Mouse (Mus musculus): Measurements from ENCODE around the gene Ilf2.
A peak's percentile ranks its signal among the peaks of the same experiment; 100 is the strongest.

Ilf2 gene

DNA sequence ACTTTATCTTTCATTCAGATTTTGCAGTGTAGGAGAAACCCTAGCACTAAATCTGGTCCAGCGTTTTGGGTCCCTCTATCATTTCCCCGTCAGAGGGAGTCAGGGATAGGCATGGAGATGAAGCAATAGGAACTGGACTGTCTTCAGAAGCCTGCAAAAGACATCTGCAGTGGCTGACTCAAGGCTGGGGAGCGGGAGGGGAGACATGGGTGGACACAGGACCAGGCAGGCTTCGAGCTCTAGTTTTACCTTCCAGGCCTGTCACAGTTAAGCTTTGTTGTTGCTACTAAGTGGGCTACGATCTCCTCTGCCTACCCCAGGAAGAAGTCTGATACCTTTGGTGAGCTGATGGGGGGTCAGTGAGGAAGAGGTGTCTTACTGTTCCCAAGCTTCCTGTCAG, 36.4 kb downstream of the Ilf2 start:
- DNase-seq: no peak

DNA sequence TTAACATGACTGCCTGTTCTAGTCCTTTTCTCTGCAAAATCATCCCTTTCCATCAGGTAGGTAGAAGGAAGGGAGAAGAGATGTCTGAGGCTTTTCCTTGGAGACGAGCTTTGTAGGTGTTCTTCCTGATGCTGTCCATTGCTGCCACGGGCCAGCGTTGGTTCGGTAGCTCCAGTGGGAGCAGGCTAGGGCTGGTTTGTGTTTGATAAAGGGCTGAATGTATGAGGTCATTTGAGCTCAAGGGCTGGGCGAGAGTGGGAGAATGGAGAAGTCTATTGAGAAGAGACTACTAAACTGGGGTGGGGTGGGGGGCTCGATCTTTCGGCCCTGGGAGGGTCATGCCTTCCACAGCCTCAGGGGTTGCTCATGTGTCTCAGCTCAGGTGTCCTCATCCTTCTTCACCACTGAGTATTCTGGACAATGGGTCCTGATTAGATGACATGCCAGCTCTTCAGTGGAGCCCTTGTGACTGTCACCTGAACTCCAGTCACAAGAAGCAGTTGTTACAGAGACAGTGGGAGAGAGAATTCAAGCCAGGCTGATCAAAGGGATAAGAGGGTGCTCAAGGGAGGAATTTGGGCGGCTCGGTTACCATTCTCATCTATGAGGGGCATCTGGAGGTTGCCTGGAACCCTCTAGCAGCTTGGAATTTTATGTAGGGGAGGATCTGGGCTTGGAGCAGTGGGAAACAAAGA, 37.2 kb downstream of the Ilf2 start:
- DNase-seq: no peak

GRCm38 (mm10) chr3:90513796-90514590, 38.1 kb downstream of the Ilf2 start, which contains the start of the genes S100a1 and S100a13:
Gene S100a1, minus strand, starts transcription at chr3:90514392.
Gene S100a13, plus strand, starts transcription at chr3:90514435.
- DNase-seq: peak; percentile 53 to 63

GRCm38 (mm10) chr3:90514691-90515090, 38.8 kb downstream of the Ilf2 start:
- DNase-seq: peak in 1 of 2 experiments; percentile 41

DNA sequence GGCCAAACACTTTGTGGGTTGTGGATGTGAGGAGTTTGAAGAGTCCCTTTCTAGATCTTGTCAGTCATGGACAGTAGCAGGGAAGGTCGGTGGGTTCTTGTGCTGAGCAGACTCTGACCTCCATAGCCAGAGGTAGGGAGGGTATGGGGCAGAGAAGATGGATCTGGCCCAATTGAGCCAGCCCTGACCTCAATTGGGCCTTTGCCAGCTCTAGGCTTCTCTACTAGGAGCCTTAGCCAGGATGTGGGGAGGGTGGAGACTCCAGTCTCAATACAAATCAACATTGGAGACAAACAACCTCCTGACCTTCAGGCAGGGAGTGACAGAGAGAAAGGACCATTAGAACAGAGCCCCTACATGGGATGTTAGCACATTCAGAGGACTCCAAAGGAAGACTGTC, 39.3 kb downstream of the Ilf2 start:
- no peak for DNase-seq

GRCm38 (mm10) chr3:90515789-90516188, 39.9 kb downstream of the Ilf2 start:
- no peak for DNase-seq

GRCm38 (mm10) chr3:90517711-90518110, 41.8 kb downstream of the Ilf2 start:
- no peak for DNase-seq

DNA sequence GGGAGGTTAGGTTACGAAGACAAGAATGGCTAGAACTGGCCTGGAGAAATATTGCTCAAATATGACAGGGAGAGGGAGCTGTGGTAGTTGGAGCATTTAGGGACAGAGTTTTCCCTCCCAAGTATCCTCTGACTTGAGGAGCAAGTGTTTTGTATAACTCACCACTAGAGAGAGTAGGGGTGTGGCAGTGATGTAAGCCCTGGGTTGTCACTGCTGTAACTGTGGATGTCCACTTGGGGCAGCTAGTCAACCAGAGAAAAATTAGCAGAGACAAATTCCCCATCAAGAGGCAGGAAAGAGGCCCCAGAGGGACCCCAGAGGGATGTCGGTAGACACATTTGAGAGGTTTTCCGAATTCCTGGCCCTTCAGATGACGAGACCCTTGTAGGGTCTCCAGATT, 49.5 kb downstream of the Ilf2 start:
- DNase-seq: peak in 1 of 2 experiments; percentile 33

- DNase-seq: no peak
Observed at GRCm38 (mm10) chr3:90526076-90526475, 50.1 kb downstream of the Ilf2 start.

DNA sequence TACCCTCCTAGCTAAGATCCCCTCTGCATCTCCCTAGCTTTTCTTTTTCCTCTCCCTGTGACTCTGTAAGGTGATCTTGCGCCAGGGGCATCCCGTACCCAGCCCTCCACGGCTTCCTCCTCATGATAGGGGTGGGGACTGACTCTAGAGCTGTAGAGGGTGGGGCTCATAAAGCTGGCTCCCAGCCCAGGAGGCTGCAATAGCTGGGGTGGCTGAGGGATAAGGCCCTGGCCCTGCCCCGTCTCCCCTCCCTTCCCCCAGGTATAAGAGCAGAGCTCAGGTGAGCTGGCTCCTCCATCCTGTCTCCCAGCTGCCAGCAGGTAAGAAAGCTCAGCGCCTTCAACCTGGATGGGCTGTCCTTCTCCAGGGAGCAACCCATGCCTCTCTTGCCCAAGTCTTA, 50.7 kb downstream of the Ilf2 start, which contains the start of gene S100a14:
Gene S100a14, plus strand, starts transcription at position 277 of the 400 bp plus-strand sequence.
- DNase-seq: no peak

DNA sequence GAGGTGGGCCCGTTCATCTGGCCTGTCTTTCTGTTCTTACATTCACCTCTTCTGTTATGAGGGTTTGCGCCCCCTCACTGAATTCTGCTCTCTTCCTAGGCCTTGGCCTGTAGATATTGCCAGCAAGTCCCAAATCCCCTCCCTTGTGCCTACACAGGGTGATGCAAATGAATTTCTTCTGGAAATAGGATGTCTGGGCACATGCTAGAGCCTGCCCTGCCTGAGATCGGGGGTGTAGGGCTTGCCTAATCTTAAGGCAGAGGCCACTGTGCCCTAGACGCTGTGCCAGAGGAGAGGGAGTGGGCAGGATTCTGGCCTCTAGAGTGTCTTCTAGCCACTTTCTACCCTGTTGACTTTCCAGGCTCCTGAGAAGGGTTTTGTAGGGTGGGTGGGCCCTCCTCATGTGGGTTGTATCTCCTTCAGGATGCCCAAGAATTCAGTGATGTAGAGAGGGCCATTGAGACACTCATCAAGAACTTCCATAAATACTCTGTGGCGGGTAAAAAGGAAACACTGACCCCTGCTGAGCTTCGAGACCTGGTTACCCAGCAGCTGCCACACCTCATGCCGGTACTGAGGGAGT, 51.5 kb downstream of the Ilf2 start:
- DNase-seq: no peak

GRCm38 (mm10) chr3:90531713-90532112, 55.8 kb downstream of the Ilf2 start:
- no peak for DNase-seq

- no peak for DNase-seq
Observed at GRCm38 (mm10) chr3:90535446-90535845, 59.5 kb downstream of the Ilf2 start.

DNA sequence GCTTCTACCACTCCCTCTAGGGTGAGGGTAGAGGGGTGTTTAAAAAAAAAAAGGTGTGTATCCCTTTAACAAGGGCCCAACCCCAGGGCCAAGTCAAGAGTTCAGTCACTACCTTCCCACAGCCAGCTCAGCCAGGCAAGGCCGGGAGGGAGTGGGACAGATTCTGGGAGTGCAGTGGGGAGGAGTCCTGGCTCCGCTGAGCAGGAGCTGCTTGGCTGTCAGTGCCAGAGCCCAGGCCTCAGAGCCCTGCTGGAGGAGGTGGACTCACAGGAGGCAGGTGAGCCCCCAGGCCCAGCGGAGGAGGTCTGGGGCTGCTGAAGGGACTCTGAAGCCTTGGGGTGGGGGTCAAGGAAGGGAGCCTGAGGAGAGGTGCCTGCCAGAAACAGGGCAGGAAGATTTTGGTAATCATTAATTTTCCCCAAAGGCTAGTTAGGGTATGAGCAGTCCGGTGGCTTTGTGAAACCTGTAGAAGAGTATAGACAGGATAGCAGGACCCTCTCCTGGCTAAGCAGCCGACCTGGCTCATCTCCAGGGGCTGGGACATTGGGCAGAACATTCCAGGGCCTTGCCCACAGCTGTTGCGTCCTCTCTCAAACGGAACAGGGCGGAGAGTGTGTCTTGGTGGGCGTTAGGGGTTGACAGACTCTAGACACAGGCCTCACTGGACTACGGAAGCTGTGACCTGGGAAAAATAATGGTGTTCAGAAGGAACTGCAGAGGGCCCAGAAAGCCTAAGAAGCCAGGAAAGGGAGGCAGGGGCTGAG, 61.4 kb downstream of the Ilf2 start, which contains the start of gene S100a16:
Gene S100a16, plus strand, starts transcription at position 114 of the 764 bp plus-strand sequence.
- peak; percentile 58 to 76 for DNase-seq

DNA sequence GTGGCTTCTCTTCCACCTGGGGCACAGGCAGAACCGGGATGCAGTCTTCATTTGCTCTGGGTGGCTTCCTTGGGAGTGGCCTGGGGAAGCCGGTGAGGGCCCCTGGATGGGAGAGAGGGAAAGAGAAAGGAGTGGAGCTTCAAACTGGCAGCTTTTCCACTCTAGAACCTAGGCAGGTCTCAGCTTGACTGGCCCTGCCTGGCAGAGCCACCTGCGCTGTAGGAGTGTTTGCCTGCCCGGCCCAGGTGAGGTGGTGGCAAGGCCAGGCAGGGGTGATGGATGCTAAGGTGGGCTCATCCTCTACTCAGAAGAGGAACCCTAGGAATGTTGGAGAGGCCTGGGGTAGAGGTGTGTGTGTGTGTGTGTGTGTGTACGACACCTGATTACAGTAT, 62.0 kb downstream of the Ilf2 start:
- no peak for DNase-seq
